Mouse (Mus musculus) midbrain, embryonic 10.5 days (tissue): Measurements from ENCODE around the gene Xdh. TPM values are rescaled to one million over a fixed set of nuclear protein-coding genes. Genes with fewer than 3 reads are reported as not detected.
"Not testable (repeated sequence)": the region's sequence is repeated elsewhere in the genome, so short reads cannot be mapped to it uniquely, and the experiment has no call there.

ENCODE experiments used
- DNase-seq: peaks from one replicate; pipeline ENCODE4 v3.0.0-alpha.2; 2017; ENCODE audit warnings: low spot score
- H3K27ac ChIP-seq: fragments of 300-500 bp; sonication (generic); replicated peaks from 2 replicates; pipeline ENCODE4 v1.5.1; 2016; ENCODE audit warnings: mild to moderate bottlenecking
- H3K27me3 ChIP-seq: fragments of 300-500 bp; sonication (generic); 2 replicates; pipeline ENCODE4 v1.6.1; 2016; ENCODE audit warnings: low read depth, mild to moderate bottlenecking; ENCODE audit not compliant: poor library complexity, severe bottlenecking
- H3K36me3 ChIP-seq: fragments of 300-500 bp; sonication (generic); 2 replicates; pipeline ENCODE4 v1.6.1; 2016; ENCODE audit warnings: mild to moderate bottlenecking, moderate library complexity
- H3K4me1 ChIP-seq: fragments of 300-500 bp; sonication (generic); 2 replicates; pipeline ENCODE4 v1.6.1; 2016
- H3K4me3 ChIP-seq: fragments of 300-500 bp; sonication (generic); 2 replicates; pipeline ENCODE4 v1.5.1; 2016; ENCODE audit warnings: mild to moderate bottlenecking, moderate library complexity
- H3K9me3 ChIP-seq: fragments of 300-500 bp; sonication (generic); replicated peaks from 2 replicates; pipeline ENCODE4 v1.6.1; 2016; ENCODE audit warnings: mild to moderate bottlenecking
- WGBS: fragments of 180-500 bp; shearing (Covaris S2); methylation state at CpG from one replicate; pipeline ENCODE4 v1.1.7; 2016; 5-methylcytosine and 5-hydroxymethylcytosine counted together
- polyA plus RNA-seq: library from polyadenylated mRNA; unstranded; fragments of >200 nt; fragmentation: Nextera tagmentation; extraction: Ambion mirVana; gene quantifications from 2 replicates; pipeline ENCODE4 v1.2.1, GENCODE M21; 2016

Gene Xdh
- polyA plus RNA-seq, 1 experiment from 2014 or later = 0.19 TPM

DNA sequence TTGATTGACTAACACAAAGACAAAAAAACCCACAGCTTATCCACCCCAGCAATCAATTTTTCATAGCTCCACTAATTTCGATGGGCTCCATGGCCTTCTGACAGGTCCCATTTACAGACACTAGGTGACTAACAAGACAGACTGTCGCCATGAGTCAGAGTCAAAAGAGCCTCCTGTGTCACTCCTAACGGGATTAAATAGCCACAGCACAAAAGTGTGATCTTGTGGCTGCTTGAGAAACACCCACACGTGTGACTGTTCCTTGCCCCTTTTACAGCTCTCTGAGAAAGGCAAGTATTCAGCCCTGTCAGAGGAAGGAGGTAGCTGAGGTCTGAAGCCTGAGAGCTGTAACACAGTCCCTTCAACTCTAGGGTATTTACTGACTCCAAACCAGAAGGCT, 96.3 kb downstream of the Xdh start:
- Histone ChIP-seq H3K4me1 (no peaks in the 10 kb centered on the region), H3K36me3 (no peaks in the 10 kb centered on the region), H3K9me3 (no peaks in the 10 kb centered on the region; the same call in 1 of the 2 replicates), H3K4me3 (no peak overlapping the region), H3K27ac (no peak overlapping the region), H3K27me3 (no peaks in the 10 kb centered on the region)
- DNase-seq = no peak
- 69% methylated on average over 4 of the region's 4 CpGs for WGBS

DNA sequence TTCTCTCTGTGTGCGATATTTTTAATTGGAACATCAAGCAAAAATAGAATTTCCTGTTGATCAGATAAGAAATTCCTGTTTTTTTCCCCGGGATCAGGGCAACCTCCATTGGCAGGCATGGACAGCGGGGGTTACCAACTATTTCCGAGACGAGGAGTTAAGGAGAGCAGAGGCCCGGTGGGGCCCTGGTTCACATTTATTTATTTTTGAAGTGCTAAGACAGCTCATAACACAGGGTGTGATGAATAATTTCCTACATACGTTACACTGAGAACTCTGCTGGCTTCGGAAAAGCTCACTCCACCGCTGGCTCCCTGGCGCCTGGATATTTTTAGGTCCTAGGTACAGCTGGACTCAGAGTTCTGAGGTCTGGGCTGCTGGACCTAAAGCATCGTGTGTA, 97.0 kb downstream of the Xdh start:
- 93% methylated on average over 11 of the region's 11 CpGs for WGBS
- no peak overlapping the region for H3K27ac ChIP-seq
- no peaks in the 10 kb centered on the region for H3K36me3 ChIP-seq
- no peak for DNase-seq
- no peaks in the 10 kb centered on the region for H3K4me1 ChIP-seq
- H3K4me3 ChIP-seq = no peak overlapping the region
- H3K27me3 ChIP-seq = no peaks in the 10 kb centered on the region
- no peaks in the 10 kb centered on the region; the same call in 1 of the 2 replicates for H3K9me3 ChIP-seq

DNA sequence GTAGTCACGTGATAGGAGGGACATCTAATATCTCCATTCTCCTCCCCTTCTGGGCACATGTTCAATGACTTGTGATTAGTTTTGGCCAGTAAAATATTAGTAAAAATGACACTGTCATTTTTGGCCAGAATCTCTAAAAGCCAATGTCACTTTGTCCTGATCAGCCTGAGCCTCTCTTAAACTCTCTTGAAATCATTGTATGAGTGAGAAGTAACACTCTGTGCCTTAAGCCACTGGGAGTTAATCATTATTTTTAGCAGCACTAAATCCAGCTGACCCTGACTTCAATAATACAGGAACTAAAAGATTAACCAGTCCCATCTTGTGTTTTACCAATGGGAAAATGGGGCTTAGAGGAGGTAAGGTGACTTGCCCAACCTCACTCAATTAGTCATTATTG, 102.6 kb downstream of the Xdh start:
- no peak overlapping the region for H3K4me3 ChIP-seq
- 90% methylated on average over 1 of the region's 1 CpGs for WGBS
- H3K9me3 ChIP-seq = no peaks in the 10 kb centered on the region
- no peak overlapping the region for H3K27ac ChIP-seq
- DNase-seq = no peak
- no peaks in the 10 kb centered on the region for H3K27me3 ChIP-seq
- no peaks in the 10 kb centered on the region for H3K4me1 ChIP-seq
- no peaks in the 10 kb centered on the region for H3K36me3 ChIP-seq

DNA sequence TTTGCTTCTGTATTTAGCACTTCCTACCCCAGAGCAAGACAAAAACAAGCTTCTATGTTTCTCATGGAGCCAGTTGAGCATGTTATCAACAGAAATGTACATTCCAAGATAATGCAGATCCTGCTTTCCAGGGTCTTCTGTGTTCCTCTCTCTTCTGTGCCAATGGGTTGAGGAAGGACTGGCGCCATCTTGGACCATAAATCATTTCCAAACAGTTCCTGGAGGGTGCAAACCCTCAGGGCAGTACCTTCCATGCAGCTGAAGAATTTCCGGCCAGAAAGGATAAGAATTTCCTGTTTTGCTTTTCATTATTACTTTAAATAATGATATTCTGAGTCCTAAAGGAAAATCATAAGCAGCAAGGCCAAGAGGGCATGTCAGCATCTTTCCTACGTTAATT, 104.4 kb downstream of the Xdh start:
- Histone ChIP-seq H3K27me3 (no peaks in the 10 kb centered on the region), H3K27ac (no peak overlapping the region), H3K9me3 (no peaks in the 10 kb centered on the region), H3K4me3 (no peak overlapping the region), H3K36me3 (no peaks in the 10 kb centered on the region), H3K4me1 (no peaks in the 10 kb centered on the region)
- WGBS = 77% methylated on average over 3 of the region's 3 CpGs
- no peak for DNase-seq

GRCm38 (mm10) chr17:73842963-73843362, 107.0 kb downstream of the Xdh start:
- Histone ChIP-seq H3K27ac (no peak overlapping the region), H3K36me3 (no peaks in the 10 kb centered on the region), H3K4me1 (no peaks in the 10 kb centered on the region), H3K4me3 (no peak overlapping the region), H3K9me3 (no peaks in the 10 kb centered on the region), H3K27me3 (no peaks in the 10 kb centered on the region)
- no peak for DNase-seq
- WGBS = 81% methylated on average over 1 of the region's 1 CpGs

DNA sequence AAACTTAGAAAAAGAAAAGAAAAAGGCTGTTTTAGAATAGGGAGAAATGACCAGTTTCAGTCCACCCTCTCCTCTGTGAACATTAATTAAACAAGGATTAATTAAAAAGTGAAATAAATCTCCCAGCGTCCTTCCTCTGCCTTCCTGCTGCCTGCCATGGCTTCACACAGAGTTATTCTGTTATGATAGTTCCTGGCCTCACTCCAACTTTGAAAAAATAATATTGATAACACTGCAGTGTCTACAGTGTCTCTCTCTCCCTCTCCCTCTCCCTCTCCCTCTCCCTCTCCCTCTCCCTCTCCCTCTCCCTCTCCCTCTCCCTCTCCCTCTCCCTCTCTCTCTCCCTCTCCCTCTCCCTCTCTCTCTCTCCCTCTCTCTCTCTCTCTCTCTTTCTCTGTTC, 110.1 kb downstream of the Xdh start:
- H3K27ac ChIP-seq, DNase-seq, H3K27me3 ChIP-seq, H3K4me3 ChIP-seq, H3K36me3 ChIP-seq, H3K9me3 ChIP-seq, H3K4me1 ChIP-seq: not testable (repeated sequence)
- WGBS = 90% methylated on average over 1 of the region's 1 CpGs

GRCm38 (mm10) chr17:73839086-73839835, 110.7 kb downstream of the Xdh start:
- Histone ChIP-seq H3K9me3 (no peaks in the 10 kb centered on the region), H3K27me3 (no peaks in the 10 kb centered on the region)
- 67% methylated on average over 3 of the region's 3 CpGs for WGBS

GRCm38 (mm10) chr17:73837244-73837643, 112.8 kb downstream of the Xdh start:
- no peaks in the 10 kb centered on the region for H3K36me3 ChIP-seq
- no peak overlapping the region for H3K4me3 ChIP-seq
- H3K9me3 ChIP-seq = no peaks in the 10 kb centered on the region
- DNase-seq = no peak
- no peaks in the 10 kb centered on the region for H3K27me3 ChIP-seq
- no peak overlapping the region for H3K27ac ChIP-seq
- H3K4me1 ChIP-seq = no peaks in the 10 kb centered on the region
- WGBS = 95% methylated on average over 4 of the region's 4 CpGs

More at GRCm38 (mm10) chr17:73839086-73839835, 110.7 kb downstream of the Xdh start:
- no peaks in the 10 kb centered on the region for H3K36me3 ChIP-seq
- H3K27ac ChIP-seq = no peak overlapping the region
- H3K4me1 ChIP-seq = no peaks in the 10 kb centered on the region
- H3K4me3 ChIP-seq = no peak overlapping the region
- DNase-seq = no peak

GRCm38 (mm10) chr17:73836601-73837000, 113.4 kb downstream of the Xdh start:
- Histone ChIP-seq H3K27ac (no peak overlapping the region), H3K36me3 (no peaks in the 10 kb centered on the region), H3K27me3 (no peaks in the 10 kb centered on the region), H3K4me3 (no peak overlapping the region), H3K4me1 (no peaks in the 10 kb centered on the region), H3K9me3 (no peaks in the 10 kb centered on the region)
- WGBS = 97% methylated on average over 3 of the region's 3 CpGs
- DNase-seq = no peak

Other genes with a start within 250 kb of the Xdh start
- 1.8 and 3.8 TPM in 2 replicates for gene Galnt14, start 239.7 kb downstream of the Xdh start, polyA plus RNA-seq
- 9.8 and 10.0 TPM in 2 replicates for gene Ehd3, start 146.1 kb downstream of the Xdh start, polyA plus RNA-seq
- gene Srd5a2, start 97.7 kb upstream of the Xdh start, polyA plus RNA-seq = not detected in 2 replicates